Mouse (Mus musculus) left cerebral cortex, postnatal 4 days (tissue): ENCODE results near the gene Brd7. TPM values are rescaled to one million over a fixed set of nuclear protein-coding genes. Genes with fewer than 3 reads are reported as not detected.

ENCODE experiments used
- DNase-seq: peaks from one replicate; pipeline ENCODE4 v3.0.0-alpha.2; 2022
- intact Hi-C: fragments of 180-260 bp; cut with DNase I; formaldehyde crosslinking; loops from one replicate; pipeline ENCODE4 v1.15.1; 2025
- total RNA-seq, 2 experiments: library from RNA; stranded (reverse); gene quantifications; 2 replicates each; pipeline ENCODE4 v1.2.3; 2021

Gene Brd7
- 10 to 100 TPM; 63.8 to 76.9 TPM for total RNA-seq

DNA sequence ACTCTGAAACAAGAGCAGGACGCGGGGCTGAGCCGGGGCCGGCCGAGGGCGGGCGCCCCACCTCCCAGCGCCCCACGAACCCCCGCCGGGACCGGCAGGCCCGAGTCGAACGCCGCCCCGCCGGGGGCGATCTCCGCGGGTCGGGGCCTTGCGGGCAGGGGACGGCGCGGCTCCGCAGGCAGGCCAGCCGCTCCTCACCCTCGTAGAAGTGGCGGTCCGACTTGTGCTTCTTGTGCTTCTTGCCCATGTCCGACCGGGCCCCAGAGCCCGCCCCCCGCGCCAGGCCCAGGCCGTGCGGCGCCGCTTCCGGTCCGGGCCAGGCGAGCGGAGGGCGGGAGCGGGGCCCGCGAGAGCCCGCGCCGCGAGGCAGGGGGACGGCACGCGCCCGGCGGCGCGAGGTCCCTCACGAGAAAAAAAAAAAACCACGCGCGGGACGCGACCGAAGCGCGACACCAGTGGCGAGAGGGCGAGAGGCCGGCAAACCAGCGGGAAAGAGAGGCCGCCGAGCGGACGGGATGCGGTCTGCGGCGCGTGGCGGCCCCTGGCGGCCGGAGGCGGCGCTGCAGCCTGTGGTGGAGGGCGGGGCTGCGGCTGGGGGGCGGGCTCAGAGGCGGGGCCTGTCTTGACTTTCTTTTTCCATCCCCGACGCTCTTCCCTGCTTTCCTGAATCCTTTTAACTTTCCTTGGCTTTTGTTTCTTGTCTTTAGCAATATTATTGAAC lies at the start of gene Brd7:
Gene Brd7, minus strand, starts transcription at position 487 of the 721 bp plus-strand sequence.
- peak; percentile 83 for DNase-seq
- intact Hi-C loops, result loop anchor here (5.0 to 10.0 kb wide), 2 partner anchors 163 to 340 kb away; partner anchors contain the start of gene Nkd1

DNA sequence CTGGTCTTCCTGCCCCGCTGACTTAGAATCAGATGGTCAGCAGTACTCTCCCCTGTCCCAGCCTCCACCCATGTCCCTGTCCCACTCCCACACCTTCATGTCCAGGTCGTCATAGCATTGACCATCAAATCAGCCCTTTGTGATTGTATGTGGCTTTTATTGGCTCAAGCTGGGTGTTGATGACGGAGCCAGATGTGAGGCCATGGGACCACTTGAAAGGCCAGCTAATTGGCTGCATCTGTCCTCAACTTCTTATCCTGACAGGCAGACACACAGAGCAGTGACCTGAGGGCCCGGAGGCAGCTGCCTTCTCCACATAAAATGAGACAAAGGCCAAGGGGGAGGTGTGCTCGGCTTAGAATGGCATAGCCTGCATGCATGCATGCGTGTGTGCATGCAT lies 49.5 kb upstream of the Brd7 start:
- DNase-seq, result no peak

DNA sequence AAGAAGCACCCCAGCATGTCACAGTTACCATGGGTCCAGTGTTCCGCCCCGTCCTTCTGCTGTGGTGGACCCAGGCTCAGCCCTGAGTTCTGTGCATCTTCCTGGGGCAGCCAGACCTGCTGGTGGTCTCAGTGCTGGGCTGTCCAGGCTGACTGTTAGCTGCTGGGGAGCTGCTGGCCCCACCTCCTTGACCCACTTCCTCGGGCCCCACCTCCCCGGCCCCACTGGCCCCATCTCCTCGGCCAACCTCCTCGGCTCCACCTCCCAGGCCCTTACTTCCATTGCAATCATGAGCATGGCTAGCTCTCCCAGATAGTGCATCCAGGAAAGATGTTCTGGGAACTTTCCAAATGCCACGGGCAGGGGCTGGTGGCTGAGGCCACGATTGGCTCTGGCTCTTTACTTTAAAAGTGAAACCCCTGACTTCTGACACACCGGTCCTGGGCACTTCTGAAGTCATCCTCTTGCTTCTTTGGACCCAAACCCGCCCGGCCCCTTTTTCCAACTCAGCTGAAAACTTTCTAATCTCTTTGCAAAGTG lies 47.5 kb upstream of the Brd7 start:
- intact Hi-C loops, result no loop called here
- DNase-seq, result peak; percentile 11

More for the DNA sequence above, 49.5 kb upstream of the Brd7 start:
- intact Hi-C loops, result no loop called here

DNA sequence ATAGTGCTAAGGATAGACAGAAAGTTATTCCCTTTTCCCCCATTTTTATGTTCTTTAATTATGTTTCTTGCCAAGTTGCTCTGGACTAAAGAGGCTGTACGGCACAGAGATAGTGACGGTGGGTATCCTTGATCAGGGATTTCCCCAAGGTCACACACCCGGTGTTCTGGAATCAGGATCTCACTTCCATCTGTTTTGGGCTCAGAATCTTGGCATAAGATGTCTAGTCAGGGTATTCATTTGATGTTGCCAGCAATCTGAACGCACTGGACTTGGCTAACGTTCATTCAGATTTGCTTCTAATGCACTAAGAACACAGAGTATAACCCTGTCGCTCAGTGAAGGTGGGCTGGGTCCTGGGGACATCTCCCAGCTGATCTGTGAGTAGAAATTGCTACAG lies 45.7 kb upstream of the Brd7 start:
- no peak for DNase-seq
- intact Hi-C loops, result no loop called here

DNA sequence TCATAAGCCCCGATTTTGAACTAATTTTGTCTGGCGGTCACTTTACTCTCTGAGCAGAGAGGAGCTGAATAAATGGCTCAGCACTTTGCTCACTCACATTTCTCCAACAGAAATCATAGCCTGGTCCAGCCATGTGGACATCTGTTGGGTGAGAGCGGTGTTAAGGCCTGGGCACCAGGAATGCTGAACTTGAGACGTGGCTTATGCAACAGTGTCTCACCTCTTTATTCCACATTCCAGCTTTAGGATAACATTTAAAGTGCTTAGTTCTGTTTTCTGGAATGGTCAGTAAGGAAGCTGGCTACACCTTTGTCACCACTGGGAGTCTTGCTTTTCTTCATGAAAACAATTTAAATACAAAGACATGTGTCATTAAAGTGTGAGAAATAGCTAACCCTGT lies 36.1 kb upstream of the Brd7 start:
- no peak for DNase-seq
- intact Hi-C loops, result no loop called here

DNA sequence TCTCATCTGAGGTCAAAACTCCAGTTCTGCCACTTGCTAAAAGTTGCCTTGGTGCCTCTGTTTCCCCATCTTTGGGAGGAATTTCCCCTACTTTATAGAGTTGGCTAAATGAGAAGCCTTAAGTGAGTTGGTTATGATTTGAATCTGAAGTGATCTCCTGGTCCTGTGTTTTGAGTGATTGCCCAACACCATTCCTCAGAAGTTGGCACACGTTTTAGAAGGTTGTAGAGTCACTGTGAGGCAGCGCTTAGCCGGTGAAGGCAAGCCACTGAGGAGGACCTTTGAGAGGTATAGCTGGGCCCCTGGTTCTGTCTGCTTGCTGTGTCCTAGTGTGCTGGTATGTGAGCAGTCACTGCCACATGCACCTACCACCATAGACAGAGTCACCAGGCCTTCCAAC lies 31.3 kb upstream of the Brd7 start:
- no peak for DNase-seq
- intact Hi-C loops, result no loop called here

DNA sequence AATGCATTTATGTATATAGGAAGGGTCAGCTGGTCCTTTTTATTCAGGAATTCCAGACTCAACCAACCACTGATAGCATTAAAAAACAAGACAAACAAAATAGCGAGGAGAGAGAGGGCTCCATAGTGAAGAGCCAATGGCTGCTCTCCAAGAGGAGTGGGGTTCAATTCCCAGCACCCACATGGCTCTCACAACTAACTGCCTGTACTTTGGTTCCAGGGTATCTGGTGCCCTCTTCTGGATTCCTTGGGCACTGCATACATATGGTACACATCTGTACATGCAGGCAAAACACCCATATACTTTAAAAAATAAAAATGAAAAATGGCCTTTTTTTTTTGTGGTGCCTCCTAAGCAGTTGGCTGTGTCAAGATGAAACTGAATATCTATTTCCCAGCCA lies 28.8 kb upstream of the Brd7 start:
- no peak for DNase-seq
- intact Hi-C loops, result no loop called here

DNA sequence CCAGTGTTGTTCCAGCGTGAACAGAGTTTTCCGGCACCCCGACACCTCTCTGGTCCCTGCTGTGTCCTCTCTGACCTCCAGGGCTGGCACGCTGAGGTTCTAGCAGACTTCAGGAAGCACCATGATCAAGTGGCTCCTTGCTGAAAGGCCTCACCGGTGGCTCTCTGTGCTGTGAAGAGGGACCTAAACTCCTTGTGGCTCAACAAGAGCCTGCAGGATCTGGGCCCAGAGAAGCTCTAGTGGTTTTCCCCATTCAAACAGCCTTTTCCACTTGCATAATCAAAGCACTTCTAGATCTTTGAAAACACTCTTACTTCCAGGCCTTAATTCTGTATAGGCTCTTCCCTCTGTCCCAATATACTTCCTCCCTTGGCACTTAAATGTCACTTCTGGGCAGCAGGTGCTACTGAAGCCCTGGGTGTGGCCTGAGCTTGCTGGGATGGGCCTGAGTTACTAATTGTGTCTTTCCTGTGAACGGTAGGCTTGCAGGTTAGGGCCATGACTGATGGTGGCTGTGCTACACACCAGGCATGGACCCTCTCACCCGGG lies 26.8 kb upstream of the Brd7 start:
- intact Hi-C loops, result no loop called here
- DNase-seq, result no peak

DNA sequence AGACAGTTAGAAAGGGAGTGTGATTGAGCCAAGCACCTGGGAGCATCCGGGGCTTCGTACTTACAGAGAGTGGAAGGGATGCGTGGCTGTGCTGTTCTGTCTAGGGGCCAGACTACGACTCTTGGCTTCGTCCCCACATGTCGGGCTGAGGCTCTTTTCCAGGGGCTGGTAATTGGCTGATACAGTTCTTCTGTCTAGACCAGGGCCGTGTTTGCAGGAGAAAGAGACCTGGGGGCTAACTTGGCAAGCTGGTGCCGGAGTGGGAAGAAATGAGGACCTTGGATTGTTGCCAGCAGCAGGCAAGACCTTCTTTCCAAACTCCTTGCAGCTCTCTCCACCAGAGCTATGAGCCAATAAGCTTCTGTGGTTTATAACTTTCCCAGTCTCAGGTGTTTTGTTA lies 25.9 kb upstream of the Brd7 start:
- intact Hi-C loops, result no loop called here
- DNase-seq, result peak; percentile 63

DNA sequence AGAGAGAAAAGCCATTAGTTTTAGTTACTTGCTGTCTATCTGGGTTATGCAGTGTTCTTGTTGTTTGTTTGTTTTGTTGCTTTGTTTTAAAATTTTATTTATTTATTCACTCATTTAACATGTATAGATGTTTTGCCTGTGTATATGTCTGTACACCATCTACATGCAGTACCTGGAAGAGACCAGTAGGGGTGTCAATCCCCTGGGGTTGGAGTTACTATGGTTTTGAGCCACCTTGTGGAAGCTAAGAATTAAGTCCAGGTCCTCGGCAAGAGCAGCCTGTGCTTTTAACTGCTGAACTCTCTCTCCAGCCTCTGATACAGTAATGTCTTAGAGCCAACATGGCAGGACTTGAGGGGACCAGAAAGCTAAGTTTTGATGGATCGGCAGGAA lies 21.2 kb upstream of the Brd7 start:
- DNase-seq, result no peak
- intact Hi-C loops, result no loop called here

DNA sequence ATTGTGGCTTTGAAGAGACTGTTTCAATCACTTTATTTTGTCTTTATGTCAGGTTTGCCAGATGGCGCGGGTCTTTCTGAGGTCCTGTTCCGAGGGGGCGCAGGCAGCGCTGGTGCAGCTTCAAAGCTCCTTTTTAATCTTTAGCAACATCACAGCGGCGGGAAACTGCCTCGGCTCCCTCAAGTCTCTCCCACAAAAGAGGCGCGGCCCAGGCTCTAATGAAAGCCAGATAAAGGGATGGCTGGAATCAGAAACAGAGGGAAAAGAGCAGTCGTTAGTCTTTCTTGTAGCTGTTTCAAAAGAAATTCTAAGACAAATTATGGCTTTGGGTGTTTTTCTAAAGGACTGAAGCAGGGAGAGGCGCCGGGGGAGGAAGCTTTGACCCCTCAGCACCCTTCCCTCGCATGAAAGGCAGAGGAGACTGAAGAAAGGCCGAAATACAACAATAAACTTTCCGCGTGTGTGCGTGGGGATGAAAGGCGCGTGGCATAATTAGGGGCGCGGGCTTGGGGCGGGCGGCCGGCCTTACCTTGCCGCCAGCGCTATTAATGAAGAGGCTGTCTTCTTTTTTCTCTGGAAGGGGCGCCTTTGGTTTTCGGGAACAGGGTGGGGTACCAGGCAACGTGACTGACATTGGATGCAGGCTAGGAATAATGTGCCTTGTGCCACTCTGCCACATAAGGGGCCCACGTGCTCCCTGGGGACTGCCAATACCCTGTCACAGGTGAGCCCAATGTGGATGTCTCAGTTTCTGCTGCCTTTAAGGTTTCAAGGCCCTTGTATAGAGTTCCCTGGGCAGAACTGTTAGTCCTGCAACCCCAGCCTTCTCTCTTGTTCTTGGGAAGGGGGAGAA lies 20.5 kb upstream of the Brd7 start:
- intact Hi-C loops, result no loop called here
- no peak for DNase-seq

DNA sequence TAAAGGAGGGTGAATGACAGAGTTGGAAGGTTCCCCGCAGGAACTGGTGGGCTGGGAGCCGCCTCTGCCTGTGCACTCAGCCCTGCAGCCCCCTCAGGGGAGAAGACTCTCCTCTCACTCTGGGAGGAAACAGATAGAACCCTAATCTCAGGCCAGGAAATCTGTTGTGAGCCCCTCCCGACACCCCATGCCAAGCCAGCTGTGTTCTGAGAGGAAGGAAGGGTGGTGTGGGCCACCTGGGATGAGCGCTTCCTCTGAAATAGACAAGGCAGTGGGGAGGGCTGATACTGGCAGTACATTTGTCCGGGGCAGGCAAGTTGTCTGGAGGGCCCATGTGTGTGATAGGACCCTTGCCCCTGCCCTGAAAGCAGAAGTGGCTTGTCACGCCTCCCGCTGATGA lies 18.5 kb upstream of the Brd7 start:
- intact Hi-C loops, result no loop called here
- no peak for DNase-seq

DNA sequence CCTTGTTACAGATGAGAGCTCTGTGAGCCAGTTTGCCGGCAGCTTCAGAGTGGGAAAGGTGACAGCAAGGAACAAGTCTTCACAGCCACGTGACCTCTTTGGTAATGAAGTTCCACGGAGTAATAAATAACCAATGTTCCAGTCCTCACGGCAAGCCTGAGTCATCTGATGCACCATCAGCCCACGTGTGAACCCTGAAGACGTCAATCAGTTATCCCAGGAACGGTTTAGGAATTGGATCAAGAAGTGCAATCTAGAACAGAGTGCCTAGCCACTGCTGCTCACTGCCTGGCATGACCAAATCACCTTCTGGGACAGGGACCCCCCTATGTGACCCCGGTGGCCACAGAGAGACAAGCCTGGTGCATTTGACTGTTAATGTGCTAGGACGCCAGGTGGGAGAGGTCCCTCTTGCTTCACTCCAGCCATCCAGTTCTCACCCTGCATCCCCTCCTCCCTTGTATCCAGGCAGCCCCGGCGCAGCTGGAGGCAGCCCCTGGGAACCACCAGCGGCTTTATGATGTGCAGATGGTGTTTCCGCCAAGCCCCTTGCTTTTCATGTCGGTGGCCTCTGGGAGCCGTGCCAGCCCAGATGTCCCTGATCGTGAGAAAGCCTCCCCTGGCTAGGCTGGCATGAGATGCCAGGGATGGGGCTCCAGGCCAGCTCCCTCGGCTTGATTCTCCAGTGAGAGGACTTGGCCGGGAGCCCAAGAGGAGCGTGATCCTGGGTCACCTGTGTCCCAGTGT lies 15.0 kb upstream of the Brd7 start:
- intact Hi-C loops, result no loop called here

DNA sequence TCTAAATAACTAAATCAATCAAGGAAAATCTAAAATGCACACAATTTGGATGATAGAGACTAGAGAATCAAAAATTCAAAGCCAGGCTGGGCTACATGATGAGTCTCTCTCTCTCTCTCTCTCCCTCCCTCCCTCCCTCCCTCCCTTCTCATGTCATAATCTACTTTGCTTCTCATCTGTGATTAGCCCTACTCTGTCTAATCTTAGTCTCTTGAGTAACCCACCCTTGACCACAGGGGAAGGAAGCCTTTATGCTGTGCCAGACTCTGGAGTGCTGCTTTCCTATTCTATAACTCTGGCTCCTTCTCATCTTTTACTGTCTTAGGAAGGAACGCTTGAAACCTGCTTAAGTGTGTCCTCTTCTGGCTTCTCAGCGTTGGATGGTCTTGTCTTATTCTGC lies 9.5 kb upstream of the Brd7 start:
- intact Hi-C loops, result loop anchor here (2.0 kb wide), 1 partner anchor 249 kb away; no protein-coding TSS in a partner anchor
- no peak for DNase-seq

More for the DNA sequence above, 15.0 kb upstream of the Brd7 start:
- DNase-seq, result peak; percentile 96

DNA sequence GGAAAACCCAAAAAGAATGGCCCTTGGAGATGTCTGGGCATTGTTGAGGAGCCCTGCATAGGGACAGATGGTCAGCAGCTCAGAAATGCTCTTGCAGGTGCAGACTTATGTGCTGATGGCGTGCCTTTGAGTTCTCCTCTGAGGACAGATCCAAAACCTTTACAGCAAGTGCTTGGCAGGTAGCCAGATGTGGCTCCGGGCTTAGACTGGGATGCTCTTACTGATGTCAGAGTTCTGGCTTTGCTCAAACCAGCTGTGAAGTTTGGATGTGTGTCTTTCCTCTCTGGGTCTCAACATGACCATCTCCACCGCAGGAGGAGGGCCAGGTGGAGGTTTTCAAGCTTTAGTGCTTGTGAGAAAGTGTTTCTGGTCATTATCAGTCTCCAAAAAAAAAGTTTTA lies 7.8 kb upstream of the Brd7 start:
- intact Hi-C loops, result loop anchor here (2.0 to 10.0 kb wide), 2 partner anchors 155 to 251 kb away; partner anchors contain the start of gene Nkd1
- no peak for DNase-seq

DNA sequence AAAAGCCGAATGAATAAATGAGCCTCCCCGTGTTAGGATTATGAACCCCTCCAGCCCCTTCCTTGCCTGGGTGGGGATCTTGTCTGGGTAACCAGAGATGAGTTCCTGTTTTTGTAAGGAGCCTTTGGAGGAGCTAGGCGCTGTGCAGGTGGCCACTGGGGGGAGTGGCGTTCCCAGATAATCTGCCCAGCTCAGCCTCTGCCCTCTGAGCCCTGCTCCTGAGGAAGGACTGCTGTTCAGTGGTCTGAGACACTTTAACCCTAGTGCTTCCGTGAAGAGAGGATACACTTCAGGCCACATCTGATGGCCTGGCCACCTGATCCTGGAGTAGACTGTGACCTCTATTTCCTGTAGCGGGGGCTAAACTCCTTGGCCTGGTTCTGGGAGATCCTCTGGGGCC lies 7.2 kb upstream of the Brd7 start:
- intact Hi-C loops, result loop anchor here (10.0 kb wide), 1 partner anchor 156 kb away; the partner anchor contains the start of gene Nkd1
- DNase-seq, result peak; percentile 56

DNA sequence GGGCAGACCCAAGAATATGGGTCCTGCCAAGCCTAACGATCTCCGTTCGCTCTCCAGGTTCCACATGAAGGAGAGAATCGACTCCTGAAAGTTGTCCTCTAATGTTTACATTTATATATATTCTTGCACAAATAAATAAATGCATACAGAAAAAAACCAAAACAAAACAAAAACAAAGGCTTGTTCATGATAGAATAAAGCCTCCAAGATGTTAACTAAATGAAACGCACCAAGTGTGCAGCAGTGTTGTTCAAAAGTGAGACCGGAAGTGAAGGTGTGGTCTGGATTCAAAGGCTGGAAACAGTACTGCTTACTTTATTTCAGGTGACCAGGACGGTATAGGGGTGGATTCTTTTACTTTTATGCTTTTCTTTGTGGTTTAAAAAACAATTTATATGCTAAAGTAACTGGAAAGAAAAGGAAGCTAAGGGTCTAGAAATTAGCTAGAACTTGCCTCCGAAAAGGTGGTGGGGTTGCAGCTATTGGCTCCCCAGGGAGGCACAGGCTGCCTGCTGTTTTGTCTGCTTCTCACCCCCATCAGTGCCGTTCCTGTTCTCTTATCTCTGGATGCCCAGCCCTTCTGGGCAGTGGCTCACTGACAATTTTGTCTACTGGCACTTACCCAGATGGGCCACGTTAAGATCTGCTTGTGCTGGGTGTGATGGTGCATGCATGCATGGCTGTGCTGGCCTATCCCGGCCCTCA lies 604 bp upstream of the Brd7 start:
- intact Hi-C loops, result loop anchor here (5.0 to 10.0 kb wide), 2 partner anchors 162 to 340 kb away; partner anchors contain the start of gene Nkd1
- DNase-seq, result peak; percentile 29

DNA sequence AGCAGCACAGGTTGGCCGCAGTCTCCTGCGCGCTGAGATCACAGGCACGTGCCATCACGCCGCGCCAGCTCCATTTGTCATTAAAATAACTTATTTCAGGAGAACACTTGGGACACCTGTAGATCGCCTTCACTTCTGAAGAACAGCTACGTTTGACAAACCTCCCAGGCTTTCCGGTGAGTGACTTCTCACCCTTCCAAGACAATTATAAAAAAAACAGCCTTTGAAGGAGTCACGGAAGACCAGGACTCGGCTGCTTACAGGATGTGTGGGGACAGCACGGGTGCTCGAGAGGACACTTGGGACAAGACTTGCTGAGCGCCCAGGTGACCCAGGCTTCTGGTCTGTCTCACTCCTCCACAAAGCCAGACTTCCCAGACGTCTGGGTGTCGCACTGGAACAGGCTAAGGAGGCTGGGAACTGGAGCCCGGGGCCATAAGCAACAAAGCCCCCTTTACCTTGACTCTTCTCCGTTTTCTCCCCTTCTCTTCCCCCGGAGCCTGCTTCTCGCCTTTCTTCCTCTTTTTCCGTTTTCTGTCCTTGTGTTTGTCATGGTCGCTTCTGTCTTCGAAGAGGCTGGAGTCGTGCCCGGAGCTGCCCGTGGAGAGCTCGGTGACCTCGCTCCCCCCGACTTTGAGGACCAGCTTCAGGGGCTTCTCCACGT lies 818 bp downstream of the Brd7 start:
- intact Hi-C loops, result loop anchor here (5.0 to 10.0 kb wide), 2 partner anchors 164 to 341 kb away; partner anchors contain the start of gene Nkd1
- DNase-seq, result no peak

DNA sequence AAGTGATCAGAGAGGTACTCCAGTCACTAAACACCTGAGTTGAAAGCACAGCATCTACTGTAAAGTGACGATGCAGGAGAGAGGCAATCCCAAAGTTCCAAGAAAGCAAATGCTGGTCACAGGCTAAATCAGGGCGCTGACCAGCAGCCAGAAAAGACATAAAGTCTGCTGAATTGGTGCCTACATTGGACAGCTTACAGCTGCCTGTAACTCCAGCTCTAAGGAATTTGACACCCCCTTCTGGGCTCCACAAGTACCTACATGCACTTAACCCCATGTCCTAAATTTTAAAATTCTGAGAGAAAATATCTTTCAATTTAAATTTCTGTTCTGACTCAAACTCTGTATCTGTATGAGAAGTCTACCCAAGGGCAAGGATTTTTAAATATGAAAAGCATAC lies 2.0 kb downstream of the Brd7 start:
- DNase-seq, result no peak
- intact Hi-C loops, result loop anchor here (5.0 to 10.0 kb wide), 4 partner anchors 93 to 365 kb away; partner anchors contain the start of gene Nkd1
